Mouse (Mus musculus) intestine, postnatal 0 days (tissue): ENCODE measurements around the gene Gm9918. TPM values are rescaled to one million over a fixed set of nuclear protein-coding genes. Genes with fewer than 3 reads are reported as not detected.
A peak's percentile ranks its signal among the peaks of the same experiment; 100 is the strongest.

Source experiments
- ATAC-seq: fragments of 200-750 bp; cut with Nextera tagmentation; 2 replicates; pipeline ENCODE4 v1.8.0; 2017; ENCODE audit warnings: mild to moderate bottlenecking, moderate TSS enrichment, moderate library complexity
- H3K27ac ChIP-seq: fragments of 300-500 bp; sonication (generic); 2 replicates; pipeline ENCODE4 v1.5.1; 2014; ENCODE audit warnings: mild to moderate bottlenecking, low read depth, low read length, moderate library complexity
- H3K27me3 ChIP-seq: fragments of 300-500 bp; sonication (generic); replicated peaks from 2 replicates; pipeline ENCODE4 v1.6.1; 2014; ENCODE audit warnings: low read length, mixed read lengths; ENCODE audit not compliant: control insufficient read depth, insufficient read depth
- H3K36me3 ChIP-seq: fragments of 300-500 bp; sonication (generic); 2 replicates; pipeline ENCODE4 v1.6.1; 2014; ENCODE audit warnings: mild to moderate bottlenecking, moderate library complexity; ENCODE audit not compliant: control insufficient read depth, insufficient read depth
- H3K4me1 ChIP-seq: fragments of 300-500 bp; sonication (generic); replicated peaks from 2 replicates; pipeline ENCODE4 v1.6.1; 2014; ENCODE audit warnings: antibody characterized with exemption, low read length, mixed read lengths; ENCODE audit not compliant: control insufficient read depth, insufficient read depth
- H3K4me2 ChIP-seq: fragments of 300-500 bp; sonication (generic); replicated peaks from 2 replicates; pipeline ENCODE4 v1.6.1; 2014; ENCODE audit warnings: low read depth, mild to moderate bottlenecking, moderate library complexity
- H3K4me3 ChIP-seq: fragments of 300-500 bp; sonication (generic); 2 replicates; pipeline ENCODE4 v1.5.1; 2014; ENCODE audit warnings: low read depth, low read length
- H3K9ac ChIP-seq: fragments of 300-500 bp; sonication (generic); 2 replicates; pipeline ENCODE4 v1.6.1; 2014; ENCODE audit warnings: mild to moderate bottlenecking, low read depth, low read length
- H3K9me3 ChIP-seq: fragments of 300-500 bp; sonication (generic); 2 replicates; pipeline ENCODE4 v1.6.1; 2016; ENCODE audit warnings: mixed run types; ENCODE audit not compliant: control insufficient read depth
- CTCF ChIP-seq: sonication (generic); IDR thresholded peaks from 2 replicates; pipeline ENCODE4 v1.5.1; 2016; ENCODE audit warnings: low read depth, mild to moderate bottlenecking, control low read depth, antibody characterized with exemption, moderate library complexity
- WGBS: fragments of 180-500 bp; shearing (Covaris S2); extraction: QIAGEN DNeasy Blood & Tissue Kit; methylation state at CpG from one replicate; pipeline ENCODE4 v1.1.7; 2014; 5-methylcytosine and 5-hydroxymethylcytosine counted together
- polyA plus RNA-seq: library from polyadenylated mRNA; unstranded; fragments of >200 nt; fragmentation: Nextera tagmentation; extraction: Ambion mirVana; gene quantifications from 2 replicates; pipeline ENCODE4 v1.2.1, GENCODE M21; 2015

Gene Gm9918
- polyA plus RNA-seq, 1 experiment from 2014 or later = not detected

- H3K4me1 ChIP-seq = peaks cover 8% of the 10 kb centered on the region; the same call in 1 of the 2 replicates
- TF ChIP-seq CTCF = no peak
- H3K36me3 ChIP-seq = peaks cover 7% of the 10 kb centered on the region; the same call in 1 of the 2 replicates
- 88% methylated on average over 14 of the region's 14 CpGs for WGBS
- no peaks in the 10 kb centered on the region for H3K9me3 ChIP-seq
- no peak overlapping the region for H3K9ac ChIP-seq
- H3K27ac ChIP-seq = no peak overlapping the region
- ATAC-seq = no peak
- H3K4me2 ChIP-seq = no peak overlapping the region
- H3K27me3 ChIP-seq = no peaks in the 10 kb centered on the region
- H3K4me3 ChIP-seq = no peak overlapping the region
Observed at GRCm38 (mm10) chr15:102238543-102239259, 31.7 kb upstream of the Gm9918 start.

- no peak overlapping the region for H3K27ac ChIP-seq
- peaks cover 7% of the 10 kb centered on the region; the same call in 1 of the 2 replicates for H3K36me3 ChIP-seq
- no peak overlapping the region for H3K4me3 ChIP-seq
- H3K9ac ChIP-seq = no peak overlapping the region
- H3K4me2 ChIP-seq = no peak overlapping the region
- peaks cover 8% of the 10 kb centered on the region; the same call in 1 of the 2 replicates for H3K4me1 ChIP-seq
- no peaks in the 10 kb centered on the region for H3K27me3 ChIP-seq
- no peak for ATAC-seq
- no peaks in the 10 kb centered on the region for H3K9me3 ChIP-seq
- WGBS = 18% methylated on average over 9 of the region's 9 CpGs
- TF ChIP-seq CTCF = peak; percentile 97
Observed at GRCm38 (mm10) chr15:102239260-102239590, 31.1 kb upstream of the Gm9918 start.

- no peak overlapping the region for H3K4me2 ChIP-seq
- H3K4me1 ChIP-seq = peaks cover 9% of the 10 kb centered on the region
- no peak for TF ChIP-seq CTCF
- H3K27ac ChIP-seq = no peak overlapping the region
- no peaks in the 10 kb centered on the region for H3K9me3 ChIP-seq
- WGBS = 76% methylated on average over 11 of the region's 11 CpGs
- no peak for ATAC-seq
- no peaks in the 10 kb centered on the region for H3K27me3 ChIP-seq
- H3K4me3 ChIP-seq = no peak overlapping the region
- H3K9ac ChIP-seq = no peak overlapping the region
- H3K36me3 ChIP-seq = peaks cover 7% of the 10 kb centered on the region; the same call in 1 of the 2 replicates
Observed at GRCm38 (mm10) chr15:102239851-102240250, 30.5 kb upstream of the Gm9918 start.

- peaks cover 11% of the 10 kb centered on the region for H3K4me1 ChIP-seq
- peaks cover 7% of the 10 kb centered on the region; the same call in 1 of the 2 replicates for H3K36me3 ChIP-seq
- ATAC-seq = no peak
- no peak overlapping the region for H3K9ac ChIP-seq
- H3K27ac ChIP-seq = no peak overlapping the region
- H3K27me3 ChIP-seq = no peaks in the 10 kb centered on the region
- no peaks in the 10 kb centered on the region for H3K9me3 ChIP-seq
- no peak overlapping the region for H3K4me2 ChIP-seq
- H3K4me3 ChIP-seq = no peak overlapping the region
- TF ChIP-seq CTCF = no peak
- WGBS = 80% methylated on average over 4 of the region's 4 CpGs
Observed at GRCm38 (mm10) chr15:102240607-102241006, 29.8 kb upstream of the Gm9918 start.

- ATAC-seq = no peak
- Histone ChIP-seq H3K9me3 (no peaks in the 10 kb centered on the region), H3K36me3 (peaks cover 7% of the 10 kb centered on the region; the same call in 1 of the 2 replicates), H3K4me3 (peak overlapping the region; percentile 75; the same call in 1 of the 2 replicates), H3K27me3 (no peaks in the 10 kb centered on the region), H3K4me2 (peak overlapping the region; percentile 97), H3K9ac (no peak overlapping the region), H3K4me1 (peaks cover 8% of the 10 kb centered on the region), H3K27ac (0 out of 2 replicates have a peak overlapping the region, but pooled peaks have one; percentile 35)
- TF ChIP-seq CTCF = no peak
- WGBS = 55% methylated on average over 12 of the region's 12 CpGs
Observed at GRCm38 (mm10) chr15:102242404-102243228, 27.7 kb upstream of the Gm9918 start.
